8 mouse cellular contexts compared by ENCODE assay signal in genomic region chr4:45755881-45756280, GRCm38 (mm10). TPM values are rescaled to one million over a fixed set of nuclear protein-coding genes. Genes with fewer than 3 reads are reported as not detected.
DNase-seq lines count a peak whose midpoint lies in the region; ATAC-seq and TF ChIP-seq lines count a peak whose summit lies in the region.

No protein-coding gene starts in this region.

- peak; percentile 43 for DNase-seq in 3T3-L1 (ENCODE audit: low read depth, low spot score)
- DNase-seq in brain, adult 2 months (ENCODE audit: low read depth, low spot score), result peak; percentile 98
- DNase-seq in forebrain, postnatal 0 days, result peak; percentile 90
- peak; percentile 71 to 81 for DNase-seq in layer of hippocampus, postnatal 36 days
- DNase-seq in ovary, adult 18-20 months (ENCODE audit: low spot score), result no peak
- DNase-seq in retina, embryonic 14.5 days (ENCODE audit: low spot score), result no peak
- DNase-seq in kidney, postnatal 14 days, result no peak

- H3K9me3 ChIP-seq in forebrain, postnatal 0 days (ENCODE audit: low read length), result no peaks in the 10 kb centered on the region
- H3K9me3 ChIP-seq in midbrain, embryonic 15.5 days, result no peaks in the 10 kb centered on the region

- H3K27me3 ChIP-seq in forebrain, postnatal 0 days (ENCODE audit: insufficient read depth, low read length), result no peaks in the 10 kb centered on the region
- H3K27me3 ChIP-seq in midbrain, embryonic 15.5 days (replicated peaks), result peaks cover 2% of the 10 kb centered on the region; the same call in 1 of the 2 replicates

- 45% methylated on average over 17 of the region's 17 CpGs for WGBS in forebrain, postnatal 0 days
- WGBS in midbrain, embryonic 15.5 days, result 56% methylated on average over 17 of the region's 17 CpGs

- ATAC-seq in forebrain, postnatal 0 days, result peak; percentile 64
- ATAC-seq in midbrain, embryonic 15.5 days (replicated peaks), result no peak

- peak overlapping the region; percentile 82 for H3K27ac ChIP-seq in forebrain, postnatal 0 days (ENCODE audit: low read depth, low read length)
- H3K27ac ChIP-seq in midbrain, embryonic 15.5 days, result peak overlapping the region; percentile 51; the same call in 1 of the 2 replicates

- no peak overlapping the region for H3K9ac ChIP-seq in forebrain, postnatal 0 days
- no peak overlapping the region for H3K9ac ChIP-seq in midbrain, embryonic 15.5 days

- peak overlapping the region; percentile 38 for H3K4me2 ChIP-seq in forebrain, postnatal 0 days (ENCODE audit: low read depth)
- no peak overlapping the region for H3K4me2 ChIP-seq in midbrain, embryonic 15.5 days

- H3K4me3 ChIP-seq in forebrain, postnatal 0 days (ENCODE audit: low read depth, low read length), result no peak overlapping the region
- no peak overlapping the region for H3K4me3 ChIP-seq in midbrain, embryonic 15.5 days

- H3K4me1 ChIP-seq in forebrain, postnatal 0 days (ENCODE audit: insufficient read depth), result peaks cover 20% of the 10 kb centered on the region
- H3K4me1 ChIP-seq in midbrain, embryonic 15.5 days, result peaks cover 36% of the 10 kb centered on the region; the same call in 1 of the 2 replicates

- no peak for TF ChIP-seq CTCF in forebrain, postnatal 0 days (IDR thresholded peaks at IDR 0.05; ENCODE audit: low read depth)

- no peaks in the 10 kb centered on the region for H3K36me3 ChIP-seq in forebrain, postnatal 0 days (ENCODE audit: insufficient read depth)
- no peaks in the 10 kb centered on the region for H3K36me3 ChIP-seq in midbrain, embryonic 15.5 days (replicated peaks)

RNA-seq across cellular contexts. Expression of gene Aldh1b1, which starts 42.9 kb away (rescaled TPM):
- 56.4 and 57.6 TPM in 2 replicates for total RNA-seq in forebrain, postnatal 0 days (2014; rRNA removed)
- polyA plus RNA-seq in forebrain, postnatal 0 days (2015; fragmentation: Nextera tagmentation; extraction: Ambion mirVana), result 37.1 and 39.2 TPM in 2 replicates
- total RNA-seq in layer of hippocampus, postnatal 36 days (2021), result 1 to 10 TPM; 8.1 to 8.7 TPM
- polyA plus RNA-seq in midbrain, embryonic 15.5 days (2015; fragmentation: Nextera tagmentation; extraction: Ambion mirVana), result 22.5 and 23.3 TPM in 2 replicates

Comparison
In these comparisons a context has a peak if more than half of its experiments do, and no peak if none do; other contexts are left out.
1. DNase-seq: peak in 3T3-L1 (single experiment), brain, adult 2 months (single experiment), forebrain, postnatal 0 days (single experiment) and layer of hippocampus, postnatal 36 days (2 of 2); none in ovary, adult 18-20 months (single experiment), retina, embryonic 14.5 days (single experiment) and kidney, postnatal 14 days (single experiment).